Mouse (Mus musculus): Measurements from ENCODE around the gene Grk6. TPM values are rescaled to one million over a fixed set of nuclear protein-coding genes. Genes with fewer than 3 reads are reported as not detected.

The Grk6 gene
- 58.1 and 59.6 TPM in 2 replicates for polyA plus RNA-seq (2014; fragmentation: Nextera tagmentation; extraction: Ambion mirVana)

DNA sequence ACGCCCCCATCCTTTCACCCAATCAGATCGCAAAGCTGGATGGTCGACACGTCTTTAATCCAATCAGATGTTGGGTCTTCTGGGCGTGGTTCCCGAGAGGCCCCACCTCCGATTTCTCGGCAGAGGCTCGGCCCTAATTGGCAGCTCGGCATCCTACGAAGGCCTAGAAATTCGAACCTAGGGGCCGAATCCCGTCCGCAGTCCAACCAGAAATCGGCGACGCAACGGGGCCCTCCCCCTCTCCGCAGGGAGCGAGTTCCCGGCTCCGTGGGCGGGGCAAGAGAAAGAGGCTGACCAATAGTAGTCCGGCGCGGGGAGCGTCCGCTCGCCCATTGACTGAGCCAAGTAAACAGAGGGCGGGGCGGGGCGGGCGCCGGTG lies at the start of gene Grk6:
TSS of gene Grk6 (plus strand) at position 136 of the 379 bp plus-strand sequence.
- Histone ChIP-seq H3K9me3 (ENCODE audit: control insufficient read depth, low read length) (no peaks in the 10 kb centered on the region), H3K27me3 (ENCODE audit: control insufficient read depth, insufficient read depth, low read length) (no peaks in the 10 kb centered on the region), H3K4me2 (ENCODE audit: low read depth) (peak within 1 kb of the TSS; percentile 81), H3K4me1 (ENCODE audit: control insufficient read depth, insufficient read depth, low read length) (peaks cover 14% of the 10 kb centered on the region), H3K9ac (ENCODE audit: low read length) (peak within 1 kb of the TSS; percentile 75), H3K27ac (ENCODE audit: low read depth, low read length) (peak within 1 kb of the TSS; percentile 87), H3K36me3 (ENCODE audit: control insufficient read depth, insufficient read depth, low read length) (no peaks in the 10 kb centered on the region; the same call in 1 of the 2 replicates), H3K4me3 (ENCODE audit: low read depth, low read length) (peak within 1 kb of the TSS; percentile 73)
- DNase-seq (ENCODE audit: low spot score) (peak; percentile 99), ATAC-seq (ENCODE audit: insufficient read depth, low FRiP score, low TSS enrichment) (peak; percentile 96)
- under 1% methylated on average over 24 of the region's 35 CpGs for WGBS

DNA sequence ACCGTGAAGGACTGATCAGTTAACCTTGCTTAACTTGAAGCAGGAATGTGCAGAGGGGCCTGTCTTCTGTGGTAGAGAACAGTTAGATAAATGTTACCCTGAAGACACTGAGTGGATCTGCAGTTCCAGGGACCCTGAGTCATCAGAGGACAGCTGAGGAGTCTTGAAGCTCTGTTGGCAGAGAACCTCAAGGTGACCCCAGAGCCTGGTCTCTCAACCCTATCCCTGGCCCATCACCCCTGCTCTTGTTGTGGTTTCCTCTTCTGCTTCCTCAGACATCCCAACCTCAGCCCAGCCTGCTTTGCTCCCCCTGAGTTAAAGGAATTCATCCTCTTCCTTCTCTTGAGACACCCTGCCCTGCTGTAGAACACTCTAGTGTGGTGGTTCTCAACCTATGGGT lies 46.8 kb upstream of the Grk6 start, which contains the start of gene Slc34a1:
TSS of gene Slc34a1 (plus strand) at position 100 of the 400 bp plus-strand sequence.
- no peaks in the 10 kb centered on the region for H3K36me3 ChIP-seq (ENCODE audit: control insufficient read depth, insufficient read depth, low read length)
- H3K9ac ChIP-seq (ENCODE audit: low read length): no peak within 1 kb of the TSS
- ATAC-seq (ENCODE audit: insufficient read depth, low FRiP score, low TSS enrichment) (no peak), DNase-seq (ENCODE audit: low spot score) (no peak)
- no peak within 1 kb of the TSS for H3K4me3 ChIP-seq (ENCODE audit: low read depth, low read length)
- no peaks in the 10 kb centered on the region for H3K9me3 ChIP-seq (ENCODE audit: control insufficient read depth, low read length)
- WGBS: 90% methylated on average over 1 of the region's 1 CpGs
- no peak within 1 kb of the TSS for H3K4me2 ChIP-seq (ENCODE audit: low read depth)
- H3K27me3 ChIP-seq (ENCODE audit: control insufficient read depth, insufficient read depth, low read length): no peaks in the 10 kb centered on the region
- H3K27ac ChIP-seq (ENCODE audit: low read depth, low read length): no peak within 1 kb of the TSS
- H3K4me1 ChIP-seq (ENCODE audit: control insufficient read depth, insufficient read depth, low read length): no peaks in the 10 kb centered on the region

DNA sequence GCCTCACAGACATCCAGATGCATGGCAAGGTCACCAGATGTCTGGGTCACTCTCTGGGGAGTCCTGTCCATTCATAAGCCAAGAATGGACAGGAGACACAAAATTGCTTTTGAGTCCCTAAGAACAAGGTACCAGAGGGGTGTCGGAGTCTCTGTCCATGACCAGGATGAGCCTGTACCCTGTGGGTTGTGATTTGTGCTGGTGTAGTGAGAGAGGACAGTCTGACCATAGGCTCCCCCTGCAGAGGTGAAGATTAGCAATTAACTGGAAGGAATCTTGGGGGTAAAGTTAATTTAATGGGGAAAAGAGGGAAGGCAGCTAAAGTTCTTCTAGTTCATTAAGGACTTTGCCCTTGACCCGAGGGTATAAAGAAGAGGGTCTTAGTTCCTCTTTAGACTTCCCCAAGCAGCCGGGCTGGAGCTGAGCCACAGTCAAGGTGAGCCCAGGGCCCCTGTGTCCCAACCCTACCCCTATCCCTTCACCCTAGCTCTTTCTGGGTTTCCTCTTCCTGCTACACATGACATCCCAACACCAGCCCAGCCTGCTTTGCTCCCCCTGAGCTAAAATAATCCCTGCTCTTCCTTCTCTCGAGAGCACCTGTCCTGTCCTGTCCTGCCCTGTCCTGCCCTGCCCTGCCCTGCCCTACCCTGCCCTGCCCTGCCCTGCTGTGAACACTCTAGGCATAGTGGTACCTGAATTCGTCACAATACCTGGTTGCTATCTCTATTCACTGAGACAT lies 45.4 kb upstream of the Grk6 start:
- Histone ChIP-seq H3K27ac (ENCODE audit: low read depth, low read length) (no peak overlapping the region), H3K4me2 (ENCODE audit: low read depth) (no peak overlapping the region), H3K36me3 (ENCODE audit: control insufficient read depth, insufficient read depth, low read length) (no peaks in the 10 kb centered on the region), H3K9ac (ENCODE audit: low read length) (no peak overlapping the region), H3K4me1 (ENCODE audit: control insufficient read depth, insufficient read depth, low read length) (no peaks in the 10 kb centered on the region), H3K4me3 (ENCODE audit: low read depth, low read length) (no peak overlapping the region), H3K27me3 (ENCODE audit: control insufficient read depth, insufficient read depth, low read length) (no peaks in the 10 kb centered on the region), H3K9me3 (ENCODE audit: control insufficient read depth, low read length) (no peaks in the 10 kb centered on the region)
- DNase-seq (ENCODE audit: low spot score) (no peak), ATAC-seq (ENCODE audit: insufficient read depth, low FRiP score, low TSS enrichment) (no peak)
- 66% methylated on average over 5 of the region's 5 CpGs for WGBS

DNA sequence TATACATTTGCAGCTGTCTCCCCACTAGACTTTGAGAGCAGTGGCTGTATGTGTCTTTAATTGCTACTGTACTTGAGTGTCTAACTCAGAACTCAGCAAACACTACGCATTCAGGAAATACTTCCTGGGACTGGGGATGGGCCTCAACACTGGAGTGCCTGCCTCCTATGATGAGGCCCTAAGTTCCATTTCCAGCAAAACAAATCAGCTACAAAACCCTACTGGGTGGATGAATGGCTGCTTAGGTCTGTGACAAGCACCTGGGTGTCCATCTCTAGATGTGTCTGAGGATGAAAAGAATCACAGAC lies 44.9 kb upstream of the Grk6 start:
- WGBS: 97% methylated on average over 1 of the region's 1 CpGs
- Histone ChIP-seq H3K27me3 (ENCODE audit: control insufficient read depth, insufficient read depth, low read length) (no peaks in the 10 kb centered on the region), H3K27ac (ENCODE audit: low read depth, low read length) (no peak overlapping the region), H3K4me3 (ENCODE audit: low read depth, low read length) (no peak overlapping the region), H3K36me3 (ENCODE audit: control insufficient read depth, insufficient read depth, low read length) (no peaks in the 10 kb centered on the region), H3K9ac (ENCODE audit: low read length) (no peak overlapping the region), H3K9me3 (ENCODE audit: control insufficient read depth, low read length) (no peaks in the 10 kb centered on the region), H3K4me2 (ENCODE audit: low read depth) (no peak overlapping the region), H3K4me1 (ENCODE audit: control insufficient read depth, insufficient read depth, low read length) (no peaks in the 10 kb centered on the region)
- DNase-seq (ENCODE audit: low spot score) (no peak), ATAC-seq (ENCODE audit: insufficient read depth, low FRiP score, low TSS enrichment) (no peak)

DNA sequence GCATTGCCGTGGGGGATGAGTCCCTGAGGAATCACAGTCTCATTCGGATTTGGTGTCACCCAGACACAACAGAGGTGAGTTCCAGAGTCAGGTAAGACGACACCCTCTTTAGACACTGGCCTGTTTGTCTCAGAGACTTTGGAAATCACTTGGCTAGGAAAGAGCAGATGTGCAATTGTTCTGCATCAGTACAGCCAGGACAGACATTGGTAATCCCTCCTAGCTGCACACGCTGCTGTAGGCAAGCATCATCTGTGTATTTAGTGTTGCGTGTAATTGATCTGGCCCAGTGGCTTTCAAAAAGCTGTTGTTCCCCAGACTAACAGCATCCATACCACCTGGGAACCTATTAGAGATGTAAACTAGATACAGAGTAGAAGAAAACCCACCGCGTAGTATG lies 41.6 kb upstream of the Grk6 start:
- DNase-seq (ENCODE audit: low spot score): no peak
- H3K27me3 ChIP-seq (ENCODE audit: control insufficient read depth, insufficient read depth, low read length): no peaks in the 10 kb centered on the region
- no peaks in the 10 kb centered on the region for H3K4me1 ChIP-seq (ENCODE audit: control insufficient read depth, insufficient read depth, low read length)
- no peak overlapping the region for H3K4me3 ChIP-seq (ENCODE audit: low read depth, low read length)
- H3K9ac ChIP-seq (ENCODE audit: low read length): no peak overlapping the region
- WGBS: 74% methylated on average over 7 of the region's 7 CpGs
- ATAC-seq (ENCODE audit: insufficient read depth, low FRiP score, low TSS enrichment): no peak
- H3K27ac ChIP-seq (ENCODE audit: low read depth, low read length): no peak overlapping the region
- no peak overlapping the region for H3K4me2 ChIP-seq (ENCODE audit: low read depth)
- no peaks in the 10 kb centered on the region for H3K36me3 ChIP-seq (ENCODE audit: control insufficient read depth, insufficient read depth, low read length)
- H3K9me3 ChIP-seq (ENCODE audit: control insufficient read depth, low read length): no peaks in the 10 kb centered on the region

DNA sequence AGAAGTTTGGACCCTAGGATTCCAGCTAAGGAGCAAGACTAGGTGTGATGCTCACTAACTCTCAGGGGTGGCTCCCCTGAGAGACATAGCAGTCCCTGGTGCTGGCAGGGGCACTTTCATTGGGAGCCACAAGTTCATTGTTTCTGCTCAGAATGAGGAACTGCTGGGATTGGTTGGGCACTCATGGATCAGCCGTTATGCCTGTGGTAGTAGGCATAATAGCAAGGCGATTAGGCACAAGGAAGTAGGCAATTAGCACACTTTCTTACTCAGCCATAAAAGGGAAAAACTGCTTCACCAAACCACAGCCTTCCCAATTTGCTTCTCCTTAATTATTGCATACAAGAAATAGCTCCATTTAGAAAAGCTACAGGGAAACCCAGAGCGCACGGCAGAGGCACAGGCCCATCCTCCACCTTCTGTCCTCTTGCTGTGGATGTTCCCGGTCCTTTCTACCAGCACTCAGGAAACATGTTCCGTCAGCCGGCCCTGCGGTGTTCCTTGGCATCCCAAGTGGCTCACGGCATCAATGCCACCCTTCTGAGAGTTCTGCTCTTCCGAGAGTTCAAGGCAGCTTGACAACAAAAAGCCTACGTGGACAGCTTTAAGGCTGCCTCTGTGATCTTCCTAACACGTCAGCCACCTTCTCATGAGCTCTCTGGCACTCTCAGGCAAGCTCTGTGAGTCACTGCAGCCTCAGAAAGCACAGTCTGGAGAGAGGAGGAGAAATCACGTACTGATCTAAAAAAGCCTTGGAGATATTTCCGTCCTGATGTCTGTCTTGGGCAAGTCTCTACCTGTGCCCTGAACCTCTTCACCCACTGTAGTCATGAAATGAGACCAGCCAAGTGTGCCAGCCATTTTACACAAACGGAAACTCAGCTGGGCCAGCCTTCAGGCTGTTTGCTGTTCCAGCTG lies 40.7 kb upstream of the Grk6 start:
- no peaks in the 10 kb centered on the region for H3K36me3 ChIP-seq (ENCODE audit: control insufficient read depth, insufficient read depth, low read length)
- H3K4me3 ChIP-seq (ENCODE audit: low read depth, low read length): no peak overlapping the region
- DNase-seq (ENCODE audit: low spot score): no peak
- H3K27ac ChIP-seq (ENCODE audit: low read depth, low read length): no peak overlapping the region
- no peak overlapping the region for H3K9ac ChIP-seq (ENCODE audit: low read length)
- no peak overlapping the region for H3K4me2 ChIP-seq (ENCODE audit: low read depth)
- H3K9me3 ChIP-seq (ENCODE audit: control insufficient read depth, low read length): no peaks in the 10 kb centered on the region
- WGBS: 65% methylated on average over 15 of the region's 15 CpGs
- H3K27me3 ChIP-seq (ENCODE audit: control insufficient read depth, insufficient read depth, low read length): no peaks in the 10 kb centered on the region
- no peaks in the 10 kb centered on the region for H3K4me1 ChIP-seq (ENCODE audit: control insufficient read depth, insufficient read depth, low read length)
- no peak for ATAC-seq (ENCODE audit: insufficient read depth, low FRiP score, low TSS enrichment)

DNA sequence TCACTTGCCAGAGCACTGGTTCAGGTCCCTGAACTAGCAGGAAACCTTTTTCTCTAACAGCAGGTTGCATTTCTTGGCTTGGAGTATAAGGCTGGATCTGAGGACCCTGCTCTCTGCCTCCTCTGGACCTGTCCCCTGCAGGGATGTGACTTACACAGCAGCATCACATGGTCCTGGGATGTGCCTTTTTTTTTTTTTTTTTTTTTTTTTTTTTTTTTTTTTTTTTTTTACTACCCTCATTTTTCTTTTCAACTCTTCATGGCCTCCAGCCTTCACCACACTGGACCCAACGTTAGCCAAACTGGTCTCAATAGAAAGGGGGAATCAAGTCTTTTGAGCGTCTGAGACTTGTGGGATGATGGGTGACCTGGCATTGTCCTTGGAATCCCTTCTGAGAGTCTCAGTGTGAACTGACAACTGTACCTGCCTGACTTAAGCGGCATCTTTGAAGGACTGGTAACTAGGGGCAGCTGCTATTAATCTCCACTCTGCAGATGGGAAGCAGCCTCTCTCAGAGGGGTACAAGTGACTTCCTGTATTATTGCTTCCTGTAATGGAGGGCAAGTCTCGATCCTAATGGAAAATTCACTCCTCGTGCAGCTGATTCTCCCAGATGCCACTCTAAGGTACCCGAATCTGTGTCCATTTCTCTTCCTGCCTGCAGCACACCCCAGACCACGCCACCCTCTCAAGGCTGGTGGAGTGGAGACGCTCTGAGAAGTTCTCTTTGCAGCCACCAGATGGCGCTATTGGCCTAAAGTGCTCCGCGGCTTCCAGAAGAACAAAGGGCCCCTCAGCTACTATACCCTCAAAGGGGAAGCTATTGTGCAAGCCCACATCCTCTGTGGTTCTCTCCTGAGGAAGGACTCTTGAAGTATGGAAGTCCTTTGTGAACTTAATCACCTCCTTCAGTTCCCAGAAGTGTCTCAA lies 39.8 kb upstream of the Grk6 start:
- ATAC-seq (ENCODE audit: insufficient read depth, low FRiP score, low TSS enrichment) (peak; percentile 63), DNase-seq (ENCODE audit: low spot score) (peak; percentile 89)
- no peaks in the 10 kb centered on the region for H3K9me3 ChIP-seq (ENCODE audit: control insufficient read depth, low read length)
- H3K9ac ChIP-seq (ENCODE audit: low read length): peak overlapping the region; percentile 47
- H3K36me3 ChIP-seq (ENCODE audit: control insufficient read depth, insufficient read depth, low read length): no peaks in the 10 kb centered on the region
- H3K4me2 ChIP-seq (ENCODE audit: low read depth): no peak overlapping the region
- WGBS: 15% methylated on average over 11 of the region's 11 CpGs
- no peaks in the 10 kb centered on the region for H3K27me3 ChIP-seq (ENCODE audit: control insufficient read depth, insufficient read depth, low read length)
- H3K27ac ChIP-seq (ENCODE audit: low read depth, low read length): peak overlapping the region; percentile 49; the same call in 1 of the 2 replicates
- H3K4me1 ChIP-seq (ENCODE audit: control insufficient read depth, insufficient read depth, low read length): no peaks in the 10 kb centered on the region
- H3K4me3 ChIP-seq (ENCODE audit: low read depth, low read length): no peak overlapping the region

DNA sequence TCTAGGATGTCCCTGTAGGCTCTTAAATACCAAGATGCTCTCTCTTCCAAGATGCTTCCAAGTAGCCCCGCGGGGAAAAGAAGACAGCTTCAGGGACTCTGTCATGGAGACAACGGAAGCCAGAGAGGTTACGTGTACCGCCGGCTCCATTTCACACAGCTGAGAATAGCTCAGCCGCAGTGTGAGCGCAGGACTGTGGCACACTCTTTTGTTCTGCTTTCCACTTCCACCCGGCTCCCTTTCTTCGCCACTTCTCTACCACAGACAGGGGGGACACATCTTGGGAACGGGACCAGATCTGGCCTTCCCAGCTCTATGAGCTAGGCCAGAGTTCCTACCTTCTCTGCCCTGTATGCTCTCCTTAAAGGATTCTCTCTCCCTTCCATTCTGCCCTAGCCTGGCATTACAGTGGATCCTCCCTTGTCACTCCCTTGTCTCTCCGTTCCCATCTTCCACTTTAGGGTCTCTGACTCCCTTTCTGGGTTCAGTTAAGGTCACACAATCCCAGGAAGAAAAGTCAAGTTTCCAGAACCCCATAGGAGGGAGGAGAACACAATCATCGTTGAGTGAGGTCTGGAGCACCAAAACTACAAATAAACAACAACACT lies 39.0 kb upstream of the Grk6 start:
- Histone ChIP-seq H3K4me1 (ENCODE audit: control insufficient read depth, insufficient read depth, low read length) (no peaks in the 10 kb centered on the region), H3K9ac (ENCODE audit: low read length) (peak overlapping the region; percentile 47), H3K27me3 (ENCODE audit: control insufficient read depth, insufficient read depth, low read length) (no peaks in the 10 kb centered on the region), H3K4me3 (ENCODE audit: low read depth, low read length) (no peak overlapping the region), H3K36me3 (ENCODE audit: control insufficient read depth, insufficient read depth, low read length) (no peaks in the 10 kb centered on the region), H3K27ac (ENCODE audit: low read depth, low read length) (peak overlapping the region; percentile 49; the same call in 1 of the 2 replicates), H3K4me2 (ENCODE audit: low read depth) (no peak overlapping the region), H3K9me3 (ENCODE audit: control insufficient read depth, low read length) (no peaks in the 10 kb centered on the region)
- DNase-seq (ENCODE audit: low spot score) (no peak), ATAC-seq (ENCODE audit: insufficient read depth, low FRiP score, low TSS enrichment) (no peak)
- 69% methylated on average over 13 of the region's 13 CpGs for WGBS
